Mouse (Mus musculus) 3134 (cell line): ENCODE results near the gene Cdhr4.

ENCODE experiments used
- DNase-seq: peaks from one replicate; pipeline ENCODE4 v3.0.0-alpha.2; 2011; ENCODE audit warnings: low spot score; ENCODE audit not compliant: insufficient read length; ENCODE audit errors: extremely low read depth

Gene Cdhr4

DNA sequence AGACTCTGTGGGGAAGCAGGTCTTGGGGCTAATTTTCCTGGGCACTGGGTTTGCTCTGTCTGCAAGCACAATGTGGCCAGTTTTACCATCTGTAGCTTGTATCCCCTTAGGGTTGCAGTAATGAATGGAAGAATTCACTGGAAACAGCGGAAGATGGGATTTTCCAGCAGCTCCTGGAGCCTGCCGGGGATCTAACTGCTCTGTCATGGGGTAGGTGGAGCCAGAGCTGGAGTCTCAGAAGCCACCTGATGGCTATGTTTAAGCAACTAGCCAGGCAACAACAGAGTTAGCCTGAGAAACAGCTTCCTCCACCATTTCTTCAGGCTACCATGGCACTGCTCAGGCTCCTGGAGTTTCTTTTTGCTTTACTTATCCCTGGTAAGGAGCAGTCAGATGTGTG is at the start of gene Cdhr4:
Gene Cdhr4, plus strand, starts transcription at position 301 of the 400 bp plus-strand sequence.
- DNase-seq: no peak

DNA sequence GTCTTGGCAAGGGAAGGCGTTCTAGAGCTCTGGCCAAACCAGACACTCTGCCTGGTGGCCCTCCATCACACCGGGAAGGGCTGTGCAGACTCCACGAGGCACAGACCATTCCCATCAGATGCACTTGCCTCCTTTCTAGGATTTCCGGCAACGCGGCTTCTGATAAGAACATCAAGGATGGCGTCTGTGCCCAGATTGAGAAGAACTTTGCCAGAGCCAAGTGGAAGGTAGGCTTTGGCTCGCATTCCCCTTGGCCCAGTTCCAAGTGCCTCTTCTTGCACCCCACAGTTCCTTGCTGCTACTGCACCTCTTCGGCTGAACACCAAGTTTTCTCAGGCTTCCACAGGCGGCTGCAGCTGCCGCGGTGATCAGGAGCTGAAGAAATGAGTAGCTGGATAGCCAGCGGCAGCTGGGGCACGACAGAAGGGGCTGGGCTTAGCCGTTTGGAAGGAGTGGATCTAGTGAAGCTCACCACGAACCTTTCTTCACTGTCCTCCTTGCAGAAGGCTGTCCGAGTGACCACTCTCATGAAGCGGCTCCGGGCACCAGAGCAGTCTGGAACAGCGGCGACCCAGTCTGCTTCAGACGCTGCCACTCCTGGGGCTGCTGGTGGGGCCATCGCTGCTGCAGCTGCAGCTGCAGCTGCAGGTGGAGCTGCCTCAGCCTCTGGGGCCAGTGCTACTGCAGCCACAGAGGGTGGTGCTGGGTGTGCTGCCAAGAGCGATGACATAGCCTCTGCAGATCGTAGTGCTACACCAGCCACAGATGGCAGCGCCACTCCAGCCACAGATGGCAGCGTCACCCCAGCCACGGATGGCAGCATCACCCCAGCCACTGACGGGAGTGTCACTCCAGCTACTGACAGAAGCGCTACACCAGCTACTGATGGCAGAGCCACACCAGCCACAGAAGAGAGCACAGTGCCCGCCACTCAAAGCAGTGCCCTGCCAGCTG is 44.8 kb upstream of the Cdhr4 start:
- peak; percentile 89 for DNase-seq

- DNase-seq: no peak
Observed at GRCm38 (mm10) chr9:107949184-107949921, 42.9 kb upstream of the Cdhr4 start.

- no peak for DNase-seq
Observed at GRCm38 (mm10) chr9:107949922-107950235, 42.4 kb upstream of the Cdhr4 start, which contains the start of gene Traip. TSS of gene Traip (plus strand) at chr9:107950136.

DNA sequence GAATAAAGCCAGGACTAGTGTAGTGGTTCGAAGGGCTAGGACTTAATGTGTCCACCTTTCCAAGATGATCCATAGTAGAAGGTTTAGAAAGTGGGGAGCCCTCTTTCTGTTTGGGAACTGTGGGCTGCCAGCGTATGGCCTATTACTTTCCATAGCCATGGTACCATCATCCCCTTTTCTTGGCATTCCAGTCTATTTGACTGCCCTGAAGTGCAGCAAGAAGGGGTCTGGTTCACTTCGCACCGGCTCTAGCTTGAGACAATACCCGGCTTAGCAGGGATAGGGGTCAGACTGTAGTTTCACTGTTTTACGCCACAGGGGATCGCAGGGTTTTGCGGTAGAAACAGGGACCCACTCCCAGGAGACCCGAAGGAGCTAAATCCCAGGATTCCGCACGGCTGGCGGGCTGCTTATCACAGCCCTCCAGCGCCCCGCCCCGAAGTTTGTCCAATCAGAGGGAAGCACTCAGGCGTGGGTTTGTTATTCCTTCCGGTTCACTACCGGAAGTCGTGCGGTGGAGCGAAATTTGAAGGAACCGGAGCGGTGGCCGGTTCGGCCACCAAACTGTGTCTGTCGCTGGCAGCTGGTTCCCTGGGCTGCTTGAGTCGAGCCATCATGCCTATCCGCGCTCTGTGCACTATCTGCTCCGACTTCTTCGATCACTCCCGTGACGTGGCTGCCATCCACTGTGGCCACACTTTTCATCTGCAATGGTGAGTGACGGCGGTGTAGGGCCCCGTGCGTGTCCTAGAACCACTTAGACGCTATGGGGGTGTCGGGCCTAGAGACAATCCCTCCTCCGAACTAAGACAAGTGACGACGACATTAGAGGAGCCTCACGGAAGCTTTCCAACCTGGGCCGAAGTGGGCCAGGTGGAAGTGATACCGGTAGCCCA is 41.6 kb upstream of the Cdhr4 start:
- peak; percentile 81 for DNase-seq

DNA sequence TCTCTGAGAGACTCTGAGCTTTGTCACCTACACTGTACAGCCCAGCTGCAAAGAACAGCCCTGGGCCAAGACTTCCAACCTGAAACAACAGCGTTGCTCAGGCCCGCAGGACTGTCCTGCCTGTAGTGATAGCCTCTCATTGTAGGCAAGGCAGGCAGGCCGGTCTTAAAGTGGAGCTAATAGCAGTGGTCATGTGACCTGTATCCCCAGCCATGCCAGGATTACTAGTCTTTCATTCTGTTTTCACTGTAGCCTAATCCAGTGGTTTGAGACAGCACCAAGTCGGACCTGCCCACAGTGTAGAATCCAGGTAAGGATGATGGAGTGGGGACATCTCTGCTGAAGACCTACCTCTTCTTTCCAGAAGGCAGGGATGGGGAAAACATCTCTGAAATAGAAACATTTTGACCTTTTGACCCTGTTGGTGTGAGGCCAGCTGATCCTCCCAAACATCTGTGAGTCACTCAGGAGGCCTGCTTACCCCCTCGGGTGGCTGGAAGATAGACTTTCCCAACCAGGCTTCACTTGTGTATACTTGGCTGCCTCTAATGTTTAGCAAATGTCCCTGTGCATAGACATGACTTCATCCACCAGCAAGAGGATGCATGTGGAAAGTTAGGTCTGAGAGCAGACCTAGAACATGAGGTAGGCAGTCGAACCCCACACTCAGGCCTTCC is 36.5 kb upstream of the Cdhr4 start:
- no peak for DNase-seq

DNA sequence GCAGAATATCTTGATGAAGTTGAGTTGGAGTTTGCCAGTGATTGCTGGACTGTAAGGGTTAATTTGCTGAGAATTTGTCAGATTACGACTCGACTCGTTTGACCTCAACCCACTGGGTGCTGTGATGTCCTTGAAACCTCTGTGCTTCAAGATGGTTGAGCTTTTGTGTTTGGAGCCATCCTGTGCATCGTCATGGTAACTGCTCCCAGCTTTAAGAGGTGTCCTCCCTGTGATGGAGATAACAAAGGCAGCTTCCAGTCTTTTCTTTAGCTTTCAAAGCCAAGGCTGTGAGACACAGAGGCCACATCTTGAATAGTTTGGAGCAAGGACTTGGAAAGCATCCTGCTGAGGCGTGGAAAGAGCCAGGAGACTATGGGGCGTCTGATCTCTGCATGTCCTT is 35.2 kb upstream of the Cdhr4 start:
- DNase-seq: no peak

GRCm38 (mm10) chr9:107959896-107960295 is 32.4 kb upstream of the Cdhr4 start:
- no peak for DNase-seq

GRCm38 (mm10) chr9:107960928-107961327 is 31.4 kb upstream of the Cdhr4 start:
- no peak for DNase-seq

DNA sequence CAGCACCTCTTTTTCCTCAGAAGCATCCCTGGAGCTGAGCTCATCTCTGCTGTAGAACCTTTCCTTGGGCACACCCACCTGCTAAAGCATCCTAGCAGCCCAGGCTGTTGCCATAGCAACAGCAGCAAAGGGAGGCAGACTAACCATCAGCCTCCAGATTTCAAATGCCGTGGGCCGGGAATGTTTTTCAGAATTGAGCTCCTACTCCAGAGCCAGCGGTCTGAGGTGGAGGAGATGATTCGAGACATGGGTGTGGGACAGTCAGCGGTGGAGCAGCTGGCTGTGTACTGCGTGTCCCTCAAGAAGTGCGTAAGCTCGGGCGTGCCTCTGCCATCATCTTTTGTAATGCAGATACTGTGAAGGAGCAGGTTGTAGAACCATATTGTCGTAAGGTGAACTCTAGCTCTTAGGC is 30.9 kb upstream of the Cdhr4 start:
- no peak for DNase-seq

DNA sequence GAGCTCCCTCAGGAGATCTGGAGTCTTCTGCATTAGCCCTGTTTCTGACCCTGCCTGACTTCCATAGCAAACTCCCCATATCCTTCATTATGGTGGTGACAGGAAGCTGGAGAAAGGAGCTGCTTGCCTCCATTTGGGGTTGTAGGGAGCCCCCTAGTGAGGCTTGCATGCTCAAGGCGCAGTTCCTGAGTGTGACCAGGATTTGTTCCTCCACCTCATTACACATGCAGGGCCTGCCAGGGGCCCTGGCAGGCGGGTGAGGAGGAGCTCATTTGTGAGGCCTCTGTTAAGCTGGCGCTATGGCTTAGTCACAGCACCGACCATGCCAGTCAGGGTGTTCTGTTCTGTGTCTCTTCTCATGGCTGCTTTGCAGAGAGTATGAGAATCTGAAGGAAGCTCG is 30.4 kb upstream of the Cdhr4 start:
- DNase-seq: no peak

DNA sequence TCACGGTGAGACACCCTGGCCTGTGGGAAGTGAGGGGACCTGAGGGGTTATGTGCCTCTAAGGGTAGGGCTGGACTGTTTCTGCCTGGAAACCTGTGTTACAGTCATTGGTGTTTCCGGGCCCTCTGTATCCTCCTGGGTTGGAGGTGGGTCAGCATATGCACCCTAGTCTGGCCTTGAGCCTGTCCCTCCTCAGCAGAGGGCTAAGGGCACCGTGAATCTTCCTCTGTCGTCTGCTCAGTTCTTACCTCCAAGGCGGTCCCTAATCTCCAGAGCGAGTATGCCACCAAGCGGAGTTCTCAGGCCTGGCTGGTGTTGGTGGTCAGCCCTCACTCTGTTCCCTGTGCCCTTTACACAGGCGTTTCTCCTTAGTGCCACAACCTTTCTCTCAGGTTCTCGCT is 29.4 kb upstream of the Cdhr4 start:
- no peak for DNase-seq

DNA sequence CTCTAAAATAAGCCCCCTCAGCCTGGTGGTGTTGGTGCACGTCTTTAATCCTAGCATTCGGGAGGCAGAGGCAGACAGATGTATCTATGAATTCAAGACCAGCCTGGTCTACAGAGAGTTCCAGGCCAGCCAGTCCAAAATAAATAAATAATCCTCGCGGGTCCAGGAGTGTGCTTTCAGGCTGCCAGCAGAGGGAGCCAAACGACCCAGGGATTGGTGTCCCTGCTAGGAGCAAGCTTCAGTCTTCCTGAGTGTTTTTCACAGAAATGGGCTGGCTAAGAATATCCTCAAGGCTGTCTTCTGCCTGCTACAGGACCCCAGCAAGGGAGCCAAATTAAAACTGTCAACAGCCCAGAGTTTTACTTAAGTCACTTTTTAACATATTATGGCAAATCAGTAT is 28.6 kb upstream of the Cdhr4 start:
- DNase-seq: peak; percentile 33

DNA sequence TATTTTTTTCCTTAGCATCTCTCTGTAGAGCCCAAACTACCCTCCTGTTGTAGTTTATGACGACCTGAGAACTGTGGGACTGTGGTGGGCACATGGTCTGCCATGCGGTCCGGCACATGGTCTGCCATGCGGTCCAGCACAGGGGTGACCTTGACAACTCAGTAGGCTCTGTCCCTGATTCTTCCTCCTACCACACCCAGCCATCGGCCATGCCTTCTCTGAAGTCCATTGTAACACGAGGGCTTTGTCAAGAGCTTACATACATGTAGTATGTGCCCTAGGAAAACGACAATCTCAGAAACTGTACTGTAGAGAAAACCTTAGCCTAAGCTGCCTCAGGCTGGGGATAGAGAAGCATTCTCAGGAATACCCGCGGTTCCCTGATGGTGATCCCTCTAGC is 27.6 kb upstream of the Cdhr4 start:
- no peak for DNase-seq

DNA sequence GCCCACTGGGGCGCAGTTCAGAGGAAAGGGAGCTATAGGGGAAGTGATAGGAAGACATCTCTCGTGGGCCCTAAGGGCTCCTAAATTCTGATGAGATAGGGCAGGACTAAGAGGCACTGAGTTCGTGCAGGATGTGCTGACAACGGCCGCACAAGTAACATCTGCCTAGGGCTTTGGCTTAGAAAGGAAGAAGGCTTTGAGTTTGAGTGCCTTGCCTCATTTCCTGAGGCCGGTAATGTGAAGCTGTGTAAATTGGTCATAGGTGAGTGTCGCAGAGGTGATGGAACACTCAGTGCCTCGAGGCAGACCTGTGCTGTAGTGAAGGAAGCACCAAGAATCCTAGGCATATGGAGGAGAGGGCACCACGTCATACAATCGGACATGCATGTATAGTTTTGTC is 25.6 kb upstream of the Cdhr4 start:
- DNase-seq: no peak

GRCm38 (mm10) chr9:107967437-107967836 is 24.9 kb upstream of the Cdhr4 start:
- no peak for DNase-seq

DNA sequence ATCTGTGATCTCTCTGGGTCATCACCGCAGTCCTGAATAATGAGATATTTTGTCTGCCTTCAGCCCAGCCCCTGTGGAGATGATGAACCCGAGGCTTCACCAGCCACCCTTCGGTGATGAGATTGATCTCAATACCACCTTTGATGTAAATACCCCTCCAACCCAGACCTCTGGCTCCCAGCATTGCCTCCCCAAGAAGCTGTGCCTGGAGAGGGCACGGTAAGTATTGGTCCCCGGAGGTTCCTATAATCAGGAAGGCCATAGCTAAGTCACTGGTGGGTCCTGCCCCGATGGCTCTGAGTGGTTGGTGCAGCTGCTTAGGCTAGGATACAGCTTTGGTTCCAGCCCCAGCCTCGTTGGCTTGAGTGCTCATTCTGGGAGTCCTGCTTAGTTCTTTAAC is 23.8 kb upstream of the Cdhr4 start:
- DNase-seq: no peak

DNA sequence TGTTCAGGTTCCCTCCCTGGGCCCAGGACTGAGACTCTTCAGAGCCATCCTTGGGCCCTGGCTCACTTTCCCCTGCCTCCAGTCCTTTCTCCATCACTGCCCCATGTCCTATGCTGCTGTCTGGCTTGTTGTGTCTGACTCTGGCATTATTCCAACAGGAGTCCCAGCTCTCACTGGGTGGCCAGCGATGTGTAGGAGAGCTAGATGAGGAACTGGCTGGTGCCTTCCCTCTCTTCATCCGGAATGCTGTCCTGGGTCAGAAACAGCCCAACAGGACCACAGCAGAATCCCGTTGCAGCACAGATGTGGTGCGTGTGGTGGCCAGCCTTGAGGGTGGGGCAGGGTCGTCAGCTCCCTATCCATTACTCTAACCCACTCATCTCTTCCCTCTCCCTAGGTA is 22.0 kb upstream of the Cdhr4 start:
- no peak for DNase-seq

- no peak for DNase-seq
Observed at GRCm38 (mm10) chr9:107971690-107972541, 20.4 kb upstream of the Cdhr4 start.
